Mouse (Mus musculus) small intestine, adult 2 months (tissue): ENCODE data around the gene Gm4871. TPM values are rescaled to one million over a fixed set of nuclear protein-coding genes. Genes with fewer than 3 reads are reported as not detected.

Experiments used
- H3K27ac ChIP-seq: fragments of 200-500 bp; 2 replicates; pipeline ENCODE4 v1.5.1; 2012; ENCODE audit warnings: low read depth, low read length, control low read depth, inconsistent platforms; ENCODE audit not compliant: insufficient read depth
- H3K27me3 ChIP-seq: fragments of 200-500 bp; 2 replicates; pipeline ENCODE4 v1.6.1; 2012; ENCODE audit warnings: mild to moderate bottlenecking, moderate library complexity, low read length, inconsistent platforms; ENCODE audit not compliant: control insufficient read depth, insufficient read depth
- H3K36me3 ChIP-seq: fragments of 200-500 bp; 2 replicates; pipeline ENCODE4 v1.6.1; 2012; ENCODE audit warnings: mild to moderate bottlenecking, low read length, control low read depth, inconsistent platforms; ENCODE audit not compliant: control insufficient read depth, insufficient read depth
- H3K4me1 ChIP-seq: fragments of 200-500 bp; 2 replicates; pipeline ENCODE4 v1.6.1; 2012; ENCODE audit warnings: low read length, inconsistent platforms, mixed read lengths; ENCODE audit not compliant: control insufficient read depth, insufficient read depth, insufficient read length
- H3K4me3 ChIP-seq: fragments of 200-500 bp; 2 replicates; pipeline ENCODE4 v1.5.1; 2012; ENCODE audit warnings: low read depth, mild to moderate bottlenecking, control low read depth, inconsistent platforms, low read length, moderate library complexity
- CTCF ChIP-seq: fragments of 200-500 bp; IDR thresholded peaks from 2 replicates; pipeline ENCODE4 v1.5.1; 2012; ENCODE audit warnings: low read depth, mild to moderate bottlenecking, control low read depth, inconsistent platforms, low read length, moderate library complexity, mixed read lengths; ENCODE audit not compliant: insufficient replicate concordance, insufficient read length; ENCODE audit errors: extremely low read depth
- POLR2A ChIP-seq: fragments of 200-500 bp; IDR thresholded peaks from 2 replicates; pipeline ENCODE4 v1.6.1; 2012; ENCODE audit warnings: low read depth, mild to moderate bottlenecking, control low read depth, inconsistent platforms, low read length, moderate library complexity
- WGBS: fragments of 180-500 bp; shearing (Covaris S2); methylation state at CpG from one replicate; pipeline ENCODE4 v1.1.7; 2018; 5-methylcytosine and 5-hydroxymethylcytosine counted together
- polyA plus RNA-seq: library from polyadenylated mRNA; depleted of rRNA; stranded (reverse); fragments of >200 nt; gene quantifications from 2 replicates; pipeline ENCODE4 v1.2.3, GENCODE M21; 2012

The Gm4871 gene
- polyA plus RNA-seq, 1 experiment, result not detected

DNA sequence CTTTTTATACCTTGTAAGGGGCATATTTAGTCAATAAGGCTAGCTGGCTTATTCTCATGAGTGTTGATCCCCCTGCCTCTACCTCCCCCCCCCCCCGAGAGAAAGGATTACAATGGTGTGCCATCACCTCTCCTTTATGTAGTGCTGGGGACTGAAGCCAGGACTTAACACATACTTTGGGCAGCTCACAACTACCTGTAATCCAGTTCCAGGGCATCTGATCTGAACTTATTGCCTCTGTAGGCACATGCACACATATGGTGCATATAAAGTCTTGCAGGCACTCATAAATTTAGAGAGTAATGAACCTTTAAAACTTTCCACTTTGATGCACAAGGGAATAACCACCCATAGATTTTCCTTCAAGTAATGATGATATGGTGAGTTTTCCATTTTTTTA lies 18.3 kb downstream of the Gm4871 start:
- no peaks in the 10 kb centered on the region for H3K4me1 ChIP-seq
- no peak overlapping the region for H3K4me3 ChIP-seq
- WGBS, result 84% methylated on average over 1 of the region's 1 CpGs
- no peaks in the 10 kb centered on the region for H3K27me3 ChIP-seq
- no peak overlapping the region for H3K27ac ChIP-seq
- no peaks in the 10 kb centered on the region for H3K36me3 ChIP-seq
- TF ChIP-seq CTCF (no peak), POLR2A (no peak)

- 83% methylated on average over 15 of the region's 15 CpGs for whole genome bisulfite sequencing
- H3K36me3 ChIP-seq, result no peaks in the 10 kb centered on the region
- no peak overlapping the region for H3K4me3 ChIP-seq
- no peaks in the 10 kb centered on the region for H3K27me3 ChIP-seq
- no peak overlapping the region for H3K27ac ChIP-seq
- H3K4me1 ChIP-seq, result peaks cover 2% of the 10 kb centered on the region; the same call in 1 of the 2 replicates
- TF ChIP-seq POLR2A (no peak), CTCF (no peak)
These were observed 23.5 kb downstream of the Gm4871 start for GRCm38 (mm10) chr5:145008878-145009659.

GRCm38 (mm10) chr5:145005596-145005995 lies 27.0 kb downstream of the Gm4871 start:
- peaks cover 2% of the 10 kb centered on the region; the same call in 1 of the 2 replicates for H3K4me1 ChIP-seq
- H3K27me3 ChIP-seq, result no peaks in the 10 kb centered on the region
- no peaks in the 10 kb centered on the region for H3K36me3 ChIP-seq
- H3K4me3 ChIP-seq, result no peak overlapping the region
- no peak overlapping the region for H3K27ac ChIP-seq
- 72% methylated on average over 6 of the region's 6 CpGs for WGBS
- TF ChIP-seq POLR2A (no peak), CTCF (no peak)

DNA sequence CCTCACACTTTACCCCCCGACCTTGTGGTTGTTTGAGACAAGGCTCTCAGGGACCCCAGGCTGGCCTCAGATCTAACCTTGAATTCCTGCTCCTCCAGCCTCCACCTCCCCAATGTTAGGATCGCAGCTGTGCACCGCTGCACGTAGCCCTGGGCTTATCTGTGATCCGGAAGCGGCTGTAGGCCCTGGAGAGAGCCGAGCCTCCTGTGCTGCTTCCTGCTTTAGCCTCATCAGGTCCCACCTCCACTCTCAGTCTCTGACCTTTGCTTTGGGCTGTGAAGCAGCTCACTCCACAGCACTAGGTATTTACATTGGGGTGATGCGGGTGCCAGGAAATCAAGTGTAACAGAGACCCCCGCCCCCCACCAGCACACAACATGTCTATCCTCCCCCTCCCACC lies 28.1 kb downstream of the Gm4871 start:
- 37% methylated on average over 9 of the region's 9 CpGs for WGBS
- no peaks in the 10 kb centered on the region for H3K27me3 ChIP-seq
- H3K36me3 ChIP-seq, result no peaks in the 10 kb centered on the region
- no peak overlapping the region for H3K4me3 ChIP-seq
- TF ChIP-seq CTCF, result no peak
- no peak for TF ChIP-seq POLR2A
- H3K27ac ChIP-seq, result no peak overlapping the region
- peaks cover 2% of the 10 kb centered on the region; the same call in 1 of the 2 replicates for H3K4me1 ChIP-seq

- no peaks in the 10 kb centered on the region for H3K36me3 ChIP-seq
- no peak overlapping the region for H3K4me3 ChIP-seq
- TF ChIP-seq POLR2A (no peak), CTCF (no peak)
- H3K4me1 ChIP-seq, result peaks cover 2% of the 10 kb centered on the region; the same call in 1 of the 2 replicates
- 88% methylated on average over 3 of the region's 3 CpGs for WGBS
- H3K27me3 ChIP-seq, result no peaks in the 10 kb centered on the region
- no peak overlapping the region for H3K27ac ChIP-seq
These were observed 29.2 kb downstream of the Gm4871 start for GRCm38 (mm10) chr5:145003362-145003761.

DNA sequence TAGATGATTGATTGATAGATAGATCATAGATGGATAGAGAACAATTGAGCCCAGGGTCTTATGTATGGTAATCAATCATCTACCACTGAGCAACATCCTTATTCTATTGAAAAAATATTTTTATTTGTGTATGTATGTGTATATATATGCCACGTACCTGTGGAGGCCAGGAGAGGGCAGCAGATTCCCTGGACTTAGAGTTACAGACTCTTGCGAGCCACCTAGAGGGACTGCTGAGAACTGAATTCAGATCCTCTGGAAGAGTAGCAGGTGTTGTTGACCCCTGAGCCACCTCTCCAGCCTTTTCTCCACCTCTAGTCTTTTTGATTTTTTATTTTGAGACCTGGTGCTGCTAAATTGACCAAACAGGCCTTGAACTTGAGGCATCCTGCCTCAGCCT lies 34.1 kb downstream of the Gm4871 start:
- Histone ChIP-seq H3K36me3 (no peaks in the 10 kb centered on the region), H3K27ac (no peak overlapping the region), H3K4me3 (no peak overlapping the region), H3K4me1 (no peaks in the 10 kb centered on the region), H3K27me3 (no peaks in the 10 kb centered on the region)
- no peak for TF ChIP-seq POLR2A
- TF ChIP-seq CTCF, result peak; percentile 61; the same call in 1 of the 2 replicates
- 61% methylated on average over 2 of the region's 2 CpGs for WGBS

DNA sequence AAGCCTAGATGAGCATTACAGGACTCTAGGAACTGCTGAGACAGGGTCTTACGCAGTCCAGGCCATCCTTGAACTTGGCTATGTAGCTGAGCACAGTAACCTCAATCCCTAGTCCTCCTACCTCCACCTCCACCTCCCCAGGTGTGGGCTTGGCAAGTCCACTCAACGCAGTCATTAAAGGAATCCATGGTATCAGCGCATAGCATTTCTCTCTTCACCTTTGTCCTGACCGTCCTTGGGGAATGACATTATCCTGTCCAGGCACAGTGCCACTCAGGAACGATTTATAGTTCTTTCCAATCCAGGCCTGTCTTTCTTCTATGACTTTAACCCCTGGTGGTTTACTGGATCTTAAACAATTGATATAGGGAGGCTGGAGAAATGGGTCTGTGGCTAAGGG lies 42.1 kb downstream of the Gm4871 start:
- Histone ChIP-seq H3K27me3 (no peaks in the 10 kb centered on the region), H3K27ac (no peak overlapping the region), H3K36me3 (no peaks in the 10 kb centered on the region), H3K4me3 (no peak overlapping the region), H3K4me1 (peaks cover 8% of the 10 kb centered on the region; the same call in 1 of the 2 replicates)
- 40% methylated on average over 5 of the region's 5 CpGs for WGBS
- TF ChIP-seq CTCF (no peak), POLR2A (no peak)

DNA sequence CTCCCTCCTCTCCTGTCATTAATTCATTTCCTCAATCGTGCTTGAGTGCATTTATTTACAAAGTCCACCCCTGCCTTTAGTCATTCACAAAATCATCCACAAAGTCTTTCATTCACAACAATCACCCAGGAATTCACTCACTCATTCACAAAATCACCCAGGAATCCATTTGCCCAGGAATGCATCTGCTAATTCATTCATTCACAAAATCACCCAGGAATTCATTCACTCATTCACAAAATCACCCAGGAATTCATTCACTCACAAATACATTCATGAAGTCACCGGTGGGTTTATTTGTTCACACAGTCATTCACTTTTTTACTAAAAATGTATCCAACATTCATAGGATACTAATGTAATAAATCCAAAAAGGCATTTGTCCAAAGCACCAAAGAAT lies 42.5 kb downstream of the Gm4871 start:
- Histone ChIP-seq H3K27ac (no peak overlapping the region), H3K4me3 (no peak overlapping the region), H3K4me1 (peaks cover 8% of the 10 kb centered on the region; the same call in 1 of the 2 replicates), H3K36me3 (no peaks in the 10 kb centered on the region), H3K27me3 (no peaks in the 10 kb centered on the region)
- 52% methylated on average over 2 of the region's 2 CpGs for WGBS
- no peak for TF ChIP-seq CTCF
- TF ChIP-seq POLR2A, result no peak
